Mouse (Mus musculus) lung, postnatal 25 days (tissue): ENCODE data around the gene Olfr814.
"Not testable (repeated sequence)": the region's sequence is repeated elsewhere in the genome, so short reads cannot be mapped to it uniquely, and the experiment has no call there.

Experiments used
- DNase-seq: peaks from one replicate; pipeline ENCODE4 v3.0.0; 2022; ENCODE audit warnings: low spot score

The Olfr814 gene

DNA sequence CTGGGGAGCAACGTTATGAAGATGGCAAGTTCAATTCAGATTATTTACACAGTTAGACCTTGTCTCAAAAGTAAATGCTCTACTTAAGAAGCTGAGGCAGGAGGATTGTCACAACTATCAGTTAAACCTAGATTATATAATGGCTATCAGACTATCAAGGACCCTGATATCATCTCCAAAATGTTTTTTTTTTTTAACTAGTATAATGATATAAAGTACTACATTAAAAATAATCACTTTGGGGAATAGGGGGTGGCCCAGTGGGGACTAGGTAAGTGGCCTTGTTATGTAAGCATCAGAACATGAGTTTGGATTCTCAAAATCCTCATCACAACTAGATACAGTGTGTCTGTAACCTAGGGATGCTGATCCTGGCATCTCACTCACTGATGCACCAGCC lies at the start of gene Olfr814:
TSS of gene Olfr814 (minus strand) at position 101 of the 400 bp plus-strand sequence.
- not testable (repeated sequence) for DNase-seq

DNA sequence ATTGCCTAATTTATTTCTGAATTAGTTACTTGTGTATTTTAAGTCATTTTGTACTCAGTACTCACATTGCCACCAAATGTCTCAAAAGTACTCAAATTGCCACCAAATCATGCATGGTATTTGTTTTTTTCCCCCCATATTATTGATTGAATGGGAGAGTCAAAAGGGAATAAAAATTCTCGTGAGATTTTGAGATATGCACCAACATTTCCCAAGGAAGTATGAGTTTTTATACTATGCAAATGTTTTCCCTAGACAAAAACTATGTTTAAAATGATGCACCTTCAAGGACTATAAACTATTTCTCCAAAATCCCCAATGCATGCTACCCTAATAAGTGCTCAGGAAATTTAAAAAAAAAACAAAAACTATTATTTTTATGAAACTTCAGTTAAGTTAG lies 35.8 kb upstream of the Olfr814 start, which contains the start of gene Olfr816:
TSS of gene Olfr816 (minus strand) at position 101 of the 400 bp plus-strand sequence.
- no peak for DNase-seq

DNA sequence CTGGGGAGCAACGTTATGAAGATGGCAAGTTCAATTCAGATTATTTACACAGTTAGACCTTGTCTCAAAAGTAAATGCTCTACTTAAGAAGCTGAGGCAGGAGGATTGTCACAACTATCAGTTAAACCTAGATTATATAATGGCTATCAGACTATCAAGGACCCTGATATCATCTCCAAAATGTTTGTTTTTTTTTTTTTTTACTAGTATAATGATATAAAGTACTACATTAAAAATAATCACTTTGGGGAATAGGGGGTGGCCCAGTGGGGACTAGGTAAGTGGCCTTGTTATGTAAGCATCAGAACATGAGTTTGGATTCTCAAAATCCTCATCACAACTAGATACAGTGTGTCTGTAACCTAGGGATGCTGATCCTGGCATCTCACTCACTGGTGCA lies 26.1 kb upstream of the Olfr814 start, which contains the start of gene Olfr815:
TSS of gene Olfr815 (minus strand) at position 101 of the 400 bp plus-strand sequence.
- not testable (repeated sequence) for DNase-seq

DNA sequence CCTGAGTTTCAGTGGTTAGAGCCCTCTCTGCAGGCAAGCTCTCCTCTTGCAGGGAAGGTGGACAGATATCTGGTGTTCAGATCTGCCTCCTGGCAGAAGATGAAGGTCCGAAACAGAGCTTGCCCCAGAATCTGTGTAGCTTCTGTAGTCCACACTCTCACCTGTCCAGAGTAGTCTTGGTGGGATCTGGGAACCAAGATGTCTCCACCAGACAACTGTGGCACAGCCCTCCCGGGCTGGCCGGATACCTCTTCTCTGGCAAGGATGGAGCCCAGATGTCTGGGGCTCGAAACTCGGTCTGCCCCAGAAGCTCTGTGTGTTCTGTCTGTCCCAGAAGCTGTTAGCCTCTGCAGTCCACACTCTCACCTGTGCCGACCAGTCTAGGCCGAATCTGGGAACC lies 6.3 kb upstream of the Olfr814 start:
- DNase-seq = no peak

DNA sequence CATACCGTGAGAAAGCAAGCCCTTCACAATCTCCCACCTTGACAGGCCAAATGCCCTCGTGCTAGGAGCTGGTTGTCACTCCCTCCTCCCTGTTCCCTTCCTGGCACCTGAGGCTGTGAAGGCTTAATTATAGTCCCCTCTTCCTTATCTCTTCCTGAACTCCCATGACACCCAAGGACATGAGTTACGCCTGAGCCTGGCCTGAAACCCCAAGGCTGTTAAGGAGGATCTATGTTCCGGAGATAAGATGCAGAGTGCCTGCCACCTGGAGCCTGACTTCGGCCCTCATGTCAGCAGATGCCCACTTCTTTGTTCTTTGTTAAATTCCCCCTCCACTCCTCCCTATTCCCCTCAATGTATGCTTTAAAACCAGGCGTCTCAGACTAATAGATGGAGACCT lies 5.8 kb upstream of the Olfr814 start:
- not testable (repeated sequence) for DNase-seq

DNA sequence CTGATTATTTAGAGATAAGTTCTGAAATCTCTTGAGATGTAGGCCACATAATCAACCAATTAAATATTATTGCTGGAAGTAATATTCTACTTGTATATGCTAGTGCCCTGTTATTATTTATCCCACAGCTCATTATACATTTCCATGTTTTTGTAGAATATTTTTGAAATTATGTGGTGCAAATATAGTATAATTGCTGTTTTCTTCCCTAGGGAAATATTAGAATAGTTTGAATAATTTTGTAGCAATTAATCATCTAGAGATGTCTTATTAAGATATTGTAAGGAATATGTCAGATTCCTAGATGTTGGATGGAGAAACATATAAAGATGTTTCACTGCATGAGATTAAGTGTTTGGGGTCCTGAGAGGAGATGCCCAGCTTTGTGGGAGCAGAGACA lies 24.6 kb downstream of the Olfr814 start, which contains the start of gene Olfr813:
TSS of gene Olfr813 (plus strand) at position 301 of the 400 bp plus-strand sequence.
- no peak for DNase-seq

DNA sequence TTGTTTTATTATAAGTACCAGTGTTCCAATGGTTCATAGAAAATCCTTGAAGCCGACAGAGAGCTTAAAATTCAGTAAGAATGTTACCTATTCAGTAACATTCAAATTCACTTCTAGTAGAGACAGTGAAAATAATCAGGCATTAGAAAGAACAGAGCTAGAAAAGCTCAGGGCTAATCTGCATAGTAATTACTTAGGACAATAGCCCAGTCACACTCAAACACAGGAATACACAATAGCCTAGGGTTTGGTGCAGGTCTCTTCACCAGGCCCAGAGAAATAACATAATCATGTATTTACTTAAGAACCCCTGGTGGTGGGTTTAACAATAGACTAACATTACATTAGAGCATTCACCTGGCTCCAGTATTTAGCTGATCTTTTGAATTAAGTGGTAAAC lies 32.3 kb downstream of the Olfr814 start:
- no peak for DNase-seq

DNA sequence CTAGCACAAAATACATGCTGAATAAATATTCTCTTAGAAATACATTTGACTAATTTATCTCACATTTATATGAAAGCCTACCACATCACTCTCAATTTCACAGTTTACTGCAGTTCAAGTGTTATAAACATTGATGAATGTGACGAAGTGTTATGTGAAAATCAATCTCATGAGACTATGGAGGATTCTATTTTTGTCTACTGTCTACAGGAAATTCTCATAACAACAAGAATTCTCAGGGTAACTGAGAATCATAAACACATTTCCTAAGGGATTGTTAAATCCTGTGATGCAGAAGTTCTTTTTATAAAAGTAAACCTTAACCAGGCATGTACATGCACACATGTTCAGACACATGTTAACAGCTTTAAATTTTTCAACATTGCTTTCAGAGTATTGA lies 33.7 kb downstream of the Olfr814 start, which contains the start of gene Olfr812:
TSS of gene Olfr812 (minus strand) at position 101 of the 400 bp plus-strand sequence.
- no peak for DNase-seq
